Mouse (Mus musculus) liver, embryonic 11.5 days (tissue): Measurements from ENCODE around the gene Spryd4. TPM values are rescaled to one million over a fixed set of nuclear protein-coding genes. Genes with fewer than 3 reads are reported as not detected.

Experiments used
- ATAC-seq: fragments of 200-750 bp; cut with Nextera tagmentation; replicated peaks from 2 replicates; pipeline ENCODE4 v1.8.0; 2017; ENCODE audit warnings: moderate number of reproducible peaks, mild to moderate bottlenecking, moderate TSS enrichment, moderate library complexity; ENCODE audit not compliant: low FRiP score
- DNase-seq: peaks from one replicate; pipeline ENCODE4 v3.0.0-alpha.2; 2017; ENCODE audit warnings: low spot score
- H3K27ac ChIP-seq: fragments of 300-500 bp; sonication (generic); 2 replicates; pipeline ENCODE4 v1.5.1; 2014; ENCODE audit warnings: mild to moderate bottlenecking, low read depth, low read length, control low read depth
- H3K27me3 ChIP-seq: fragments of 300-500 bp; sonication (generic); replicated peaks from 2 replicates; pipeline ENCODE4 v1.6.1; 2014; ENCODE audit warnings: low read length, mixed read lengths; ENCODE audit not compliant: control insufficient read depth, insufficient read depth
- H3K36me3 ChIP-seq: fragments of 300-500 bp; sonication (generic); 2 replicates; pipeline ENCODE4 v1.6.1; 2014; ENCODE audit warnings: mild to moderate bottlenecking, low read length, moderate library complexity, mixed read lengths; ENCODE audit not compliant: control insufficient read depth, insufficient read depth
- H3K4me1 ChIP-seq: fragments of 300-500 bp; sonication (generic); replicated peaks from 2 replicates; pipeline ENCODE4 v1.6.1; 2014; ENCODE audit warnings: low read length, mixed read lengths; ENCODE audit not compliant: control insufficient read depth, insufficient read depth
- H3K4me2 ChIP-seq: fragments of 300-500 bp; sonication (generic); 2 replicates; pipeline ENCODE4 v1.6.1; 2014; ENCODE audit warnings: mild to moderate bottlenecking, control low read depth, moderate library complexity
- H3K4me3 ChIP-seq: fragments of 300-500 bp; sonication (generic); 2 replicates; pipeline ENCODE4 v1.5.1; 2014; ENCODE audit warnings: low read depth, low read length, control low read depth
- H3K9ac ChIP-seq: fragments of 300-500 bp; sonication (generic); 2 replicates; pipeline ENCODE4 v1.6.1; 2014; ENCODE audit warnings: low read depth, low read length, control low read depth
- H3K9me3 ChIP-seq: fragments of 300-500 bp; sonication (generic); 2 replicates; pipeline ENCODE4 v1.6.1; 2016; ENCODE audit warnings: low read length, inconsistent platforms, mixed read lengths; ENCODE audit not compliant: control insufficient read depth
- WGBS: fragments of 180-500 bp; shearing (Covaris S2); extraction: QIAGEN DNeasy Blood & Tissue Kit; methylation state at CpG from one replicate; pipeline ENCODE4 v1.1.7; 2014; 5-methylcytosine and 5-hydroxymethylcytosine counted together
- polyA plus RNA-seq: library from polyadenylated mRNA; unstranded; fragments of >200 nt; fragmentation: Nextera tagmentation; extraction: Ambion mirVana; gene quantifications from 2 replicates; pipeline ENCODE4 v1.2.1, GENCODE M21; 2014

The Spryd4 gene
- polyA plus RNA-seq, 1 experiment from 2014 or later = 32.4 TPM

GRCm38 (mm10) chr10:128231697-128232419, 20.3 kb upstream of the Spryd4 start, which contains the start of gene Timeless:
TSS of gene Timeless (plus strand) at chr10:128232065.
- peak within 1 kb of the TSS; percentile 68 for H3K4me2 ChIP-seq
- H3K9ac ChIP-seq = peak within 1 kb of the TSS; percentile 97
- WGBS = under 1% methylated on average over 58 of the region's 58 CpGs
- H3K4me3 ChIP-seq = peak within 1 kb of the TSS; percentile 72
- ATAC-seq (peak; percentile 89), DNase-seq (peak; percentile 86)
- no peaks in the 10 kb centered on the region for H3K27me3 ChIP-seq
- H3K9me3 ChIP-seq = no peaks in the 10 kb centered on the region
- peaks cover 17% of the 10 kb centered on the region for H3K4me1 ChIP-seq
- H3K27ac ChIP-seq = peak within 1 kb of the TSS; percentile 90
- H3K36me3 ChIP-seq = peaks cover 2% of the 10 kb centered on the region; the same call in 1 of the 2 replicates

- ATAC-seq (no peak), DNase-seq (no peak)
- Histone ChIP-seq H3K4me1 (peaks cover 17% of the 10 kb centered on the region), H3K4me3 (peak overlapping the region; percentile 72), H3K9ac (peak overlapping the region; percentile 97), H3K36me3 (peaks cover 2% of the 10 kb centered on the region; the same call in 1 of the 2 replicates), H3K27me3 (no peaks in the 10 kb centered on the region), H3K4me2 (peak overlapping the region; percentile 68), H3K27ac (peak overlapping the region; percentile 90), H3K9me3 (no peaks in the 10 kb centered on the region)
- WGBS = 19% methylated on average over 5 of the region's 5 CpGs
These were observed 19.5 kb upstream of the Spryd4 start for GRCm38 (mm10) chr10:128231146-128231545.

- DNase-seq = no peak
- peak overlapping the region; percentile 68 for H3K4me2 ChIP-seq
- no peak for ATAC-seq
- H3K9me3 ChIP-seq = no peaks in the 10 kb centered on the region
- WGBS = 77% methylated on average over 12 of the region's 12 CpGs
- peak overlapping the region; percentile 72; the same call in 1 of the 2 replicates for H3K4me3 ChIP-seq
- peak overlapping the region; percentile 97; the same call in 1 of the 2 replicates for H3K9ac ChIP-seq
- H3K4me1 ChIP-seq = peaks cover 17% of the 10 kb centered on the region
- H3K27me3 ChIP-seq = no peaks in the 10 kb centered on the region
- peaks cover 2% of the 10 kb centered on the region; the same call in 1 of the 2 replicates for H3K36me3 ChIP-seq
- peak overlapping the region; percentile 90; the same call in 1 of the 2 replicates for H3K27ac ChIP-seq
These were observed 19.0 kb upstream of the Spryd4 start for GRCm38 (mm10) chr10:128230582-128230981.

- no peak overlapping the region for H3K27ac ChIP-seq
- H3K27me3 ChIP-seq = no peaks in the 10 kb centered on the region
- H3K4me3 ChIP-seq = no peak overlapping the region
- WGBS = 91% methylated on average over 8 of the region's 8 CpGs
- DNase-seq (no peak), ATAC-seq (no peak)
- H3K9me3 ChIP-seq = no peaks in the 10 kb centered on the region
- no peak overlapping the region for H3K4me2 ChIP-seq
- peaks cover 12% of the 10 kb centered on the region; the same call in 1 of the 2 replicates for H3K4me1 ChIP-seq
- no peaks in the 10 kb centered on the region for H3K36me3 ChIP-seq
- H3K9ac ChIP-seq = no peak overlapping the region
These were observed 16.4 kb upstream of the Spryd4 start for GRCm38 (mm10) chr10:128228009-128228408.

GRCm38 (mm10) chr10:128227592-128227991, 16.0 kb upstream of the Spryd4 start:
- Histone ChIP-seq H3K36me3 (no peaks in the 10 kb centered on the region), H3K27me3 (no peaks in the 10 kb centered on the region), H3K27ac (no peak overlapping the region), H3K9me3 (no peaks in the 10 kb centered on the region), H3K4me3 (no peak overlapping the region), H3K4me1 (peaks cover 10% of the 10 kb centered on the region; the same call in 1 of the 2 replicates), H3K9ac (no peak overlapping the region), H3K4me2 (no peak overlapping the region)
- ATAC-seq = no peak
- DNase-seq = no peak
- WGBS = 85% methylated on average over 9 of the region's 9 CpGs

- H3K36me3 ChIP-seq = no peaks in the 10 kb centered on the region
- WGBS = 62% methylated on average over 4 of the region's 4 CpGs
- H3K27ac ChIP-seq = no peak within 1 kb of the TSS
- DNase-seq (no peak), ATAC-seq (no peak)
- H3K4me1 ChIP-seq = peaks cover 9% of the 10 kb centered on the region; the same call in 1 of the 2 replicates
- H3K4me3 ChIP-seq = no peak within 1 kb of the TSS
- H3K4me2 ChIP-seq = no peak within 1 kb of the TSS
- H3K9me3 ChIP-seq = no peaks in the 10 kb centered on the region
- H3K27me3 ChIP-seq = no peaks in the 10 kb centered on the region
- 0 out of 2 replicates have a peak within 1 kb of the TSS, but pooled peaks have one; percentile 3 for H3K9ac ChIP-seq
These were observed 13.9 kb upstream of the Spryd4 start, which contains the start of gene Mip for GRCm38 (mm10) chr10:128225538-128225937. TSS of gene Mip (plus strand) at chr10:128225838.

- peaks cover 6% of the 10 kb centered on the region; the same call in 1 of the 2 replicates for H3K4me1 ChIP-seq
These were observed 13.5 kb upstream of the Spryd4 start for GRCm38 (mm10) chr10:128225064-128225463.

GRCm38 (mm10) chr10:128221533-128222286, 10.1 kb upstream of the Spryd4 start:
- peaks cover 13% of the 10 kb centered on the region; the same call in 1 of the 2 replicates for H3K4me1 ChIP-seq
- no peaks in the 10 kb centered on the region for H3K36me3 ChIP-seq
- no peaks in the 10 kb centered on the region for H3K27me3 ChIP-seq
- no peak overlapping the region; the same call in 1 of the 2 replicates for H3K9ac ChIP-seq
- no peaks in the 10 kb centered on the region for H3K9me3 ChIP-seq
- no peak overlapping the region for H3K4me2 ChIP-seq
- 63% methylated on average over 16 of the region's 16 CpGs for WGBS
- no peak overlapping the region for H3K27ac ChIP-seq
- no peak overlapping the region for H3K4me3 ChIP-seq
- DNase-seq (no peak), ATAC-seq (no peak)

More at GRCm38 (mm10) chr10:128225064-128225463, 13.5 kb upstream of the Spryd4 start:
- Histone ChIP-seq H3K9me3 (no peaks in the 10 kb centered on the region), H3K9ac (no peak overlapping the region), H3K27me3 (no peaks in the 10 kb centered on the region), H3K4me3 (no peak overlapping the region), H3K36me3 (no peaks in the 10 kb centered on the region), H3K4me2 (no peak overlapping the region), H3K27ac (no peak overlapping the region)
- ATAC-seq (no peak), DNase-seq (no peak)
- 65% methylated on average over 5 of the region's 5 CpGs for WGBS
